Mouse (Mus musculus) Muller cell, postnatal 12 days (primary cell): ENCODE measurements at regions not wholly inside any gene's neighbourhood (a gene's known extent, or its start where the extent isn't known, plus 50 kb on each side); places are given as distances from the start of the nearest gene placed in this dataset.
A peak's percentile ranks its signal among the peaks of the same experiment; 100 is the strongest.

ENCODE experiments used
- DNase-seq: peaks from one replicate; pipeline ENCODE4 v3.0.0-alpha.2; 2015; ENCODE audit errors: inconsistent ontology term

DNA sequence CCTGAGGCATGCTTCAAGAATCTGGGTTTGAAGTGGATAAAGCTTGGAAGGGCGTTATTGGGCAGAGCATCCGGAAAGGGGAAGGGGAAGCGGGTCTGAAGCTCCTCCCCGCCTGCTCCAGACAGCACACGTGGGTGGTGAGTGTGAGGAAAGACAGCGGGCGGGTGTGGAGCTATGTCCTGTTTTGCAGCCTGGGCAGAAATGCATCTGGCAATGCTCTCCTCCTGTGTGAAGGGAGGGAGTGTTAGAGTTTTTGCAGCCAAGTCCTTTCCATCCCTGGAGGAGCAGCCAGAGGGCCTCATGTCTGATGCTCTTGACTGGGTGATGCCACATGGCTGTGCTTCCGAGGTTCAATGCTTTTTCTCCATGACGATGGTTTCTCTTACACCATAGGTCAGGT, 73.4 kb upstream of the Fndc3a start:
- DNase-seq = peak; percentile 27

DNA sequence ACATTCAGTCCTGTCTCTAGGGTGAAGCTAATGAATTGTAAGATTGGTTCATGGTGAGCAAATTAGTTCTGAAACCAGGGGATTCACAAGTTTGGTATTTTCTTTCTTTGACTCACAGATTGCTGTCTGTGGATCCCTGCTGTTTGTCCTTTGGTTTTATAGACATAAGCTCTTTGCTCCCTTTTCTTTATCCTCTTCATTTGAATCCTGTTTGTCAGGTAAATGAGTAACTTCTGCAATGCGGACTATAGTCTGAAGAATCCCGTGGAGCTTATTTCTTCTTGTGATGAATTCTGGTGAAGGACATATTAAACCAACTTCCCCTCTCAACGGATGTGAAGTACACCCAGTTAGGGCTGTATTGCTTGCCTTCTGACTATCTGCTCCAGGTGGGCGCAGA, 69.6 kb upstream of the Fndc3a start:
- DNase-seq = peak; percentile 54

DNA sequence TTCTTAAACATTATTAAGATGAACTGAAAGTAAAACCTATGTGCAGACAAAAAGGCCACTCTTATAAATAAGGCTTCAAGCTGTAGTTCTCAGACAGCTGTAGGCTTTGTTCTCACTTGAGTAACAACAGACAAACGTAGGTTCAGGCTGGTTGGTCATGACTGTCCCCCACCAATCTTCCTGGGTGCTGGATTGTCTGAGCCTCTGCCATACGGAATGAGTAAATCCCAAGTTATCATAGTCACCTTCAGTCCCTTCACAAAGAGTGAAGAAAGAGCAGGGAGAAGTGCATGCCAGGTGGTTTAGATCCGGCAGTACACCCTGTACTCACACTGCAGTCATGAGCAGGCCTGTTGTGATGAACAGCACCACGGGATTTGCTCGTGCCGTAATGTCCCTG, 69.0 kb upstream of the Fndc3a start:
- no peak for DNase-seq

DNA sequence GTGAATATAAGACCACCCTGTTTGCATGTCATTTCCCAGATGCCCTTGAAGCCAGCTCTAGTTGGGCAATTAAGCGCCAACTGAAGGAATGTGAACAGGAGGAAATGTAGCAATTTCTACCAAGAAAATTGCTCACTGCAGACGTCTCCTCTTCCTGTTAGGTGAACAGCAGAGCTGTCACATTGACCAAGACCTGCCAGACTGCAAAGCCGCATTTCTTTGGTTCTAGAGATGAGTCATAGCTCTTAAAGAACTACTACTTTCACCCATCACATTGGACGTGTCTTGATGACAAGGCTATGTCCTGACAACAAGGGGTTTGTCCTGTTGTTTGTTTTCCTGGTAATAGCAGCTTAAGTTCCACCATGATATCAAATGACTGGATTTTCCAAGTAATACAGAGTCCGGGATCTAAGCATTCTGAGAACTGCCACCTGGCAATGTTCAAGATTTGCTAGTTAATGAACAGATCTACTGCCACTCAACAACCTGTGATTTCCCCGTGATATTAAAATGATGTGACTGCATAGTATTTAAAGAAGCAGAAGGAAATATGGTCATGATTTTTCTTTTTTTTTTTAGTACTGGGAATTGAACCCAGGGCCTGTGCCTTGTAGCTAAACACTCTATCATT, 68.2 kb upstream of the Fndc3a start:
- no peak for DNase-seq

DNA sequence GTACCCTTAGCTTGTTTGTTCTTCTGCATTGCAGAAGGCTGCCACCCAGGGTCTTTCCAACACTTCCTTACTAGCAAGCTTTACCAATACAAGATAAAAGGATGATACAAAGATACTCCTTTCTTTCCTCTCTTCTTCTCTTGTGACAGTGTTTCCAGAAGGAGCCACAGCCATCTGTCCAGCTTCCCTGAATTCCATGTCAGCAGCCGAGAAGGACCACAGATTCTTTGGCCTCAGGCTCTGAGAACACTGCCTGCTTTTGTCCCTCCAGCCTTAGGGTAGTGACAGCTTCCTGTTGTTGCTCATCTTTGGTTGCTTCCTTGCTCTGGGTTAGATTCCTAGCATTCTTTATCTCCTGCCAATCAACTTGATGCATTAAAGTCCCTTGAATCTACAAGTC, 60.4 kb upstream of the Fndc3a start:
- peak; percentile 92 for DNase-seq

DNA sequence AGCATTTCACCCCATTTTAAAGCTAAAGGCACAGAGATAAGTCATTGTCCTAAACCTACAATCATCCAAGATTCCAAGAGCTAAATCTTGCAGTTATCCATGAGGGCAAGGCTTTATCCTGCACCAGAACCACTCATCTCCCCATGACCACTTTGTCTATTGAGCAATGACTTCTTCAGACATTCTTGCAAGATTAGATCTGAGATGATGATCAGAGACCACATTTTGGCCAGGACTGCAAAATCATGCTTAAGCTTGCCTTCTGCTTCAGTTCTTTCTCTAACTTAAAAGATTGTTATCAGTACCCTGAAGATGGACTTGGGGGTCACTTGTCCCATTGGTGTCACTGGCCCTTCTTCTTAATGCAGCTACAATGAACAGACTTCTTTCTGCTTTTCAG, 50.3 kb upstream of the Fndc3a start:
- DNase-seq = no peak
